Mouse (Mus musculus) ES-Bruce4 (cell line): ENCODE results near the gene Traf7.

Source experiments
- CTCF ChIP-seq: IDR thresholded peaks from one replicate; pipeline ENCODE4 v1.8.1; 2011; ENCODE audit warnings: low read depth, low read length
- EP300 ChIP-seq: IDR thresholded peaks from 2 replicates; pipeline ENCODE4 v1.6.1; 2011; ENCODE audit warnings: low read depth, low read length; ENCODE audit not compliant: insufficient read depth
- POLR2A ChIP-seq: IDR thresholded peaks from one replicate; pipeline ENCODE4 v1.8.1; 2011; ENCODE audit warnings: low read length; ENCODE audit not compliant: insufficient read depth

DNA sequence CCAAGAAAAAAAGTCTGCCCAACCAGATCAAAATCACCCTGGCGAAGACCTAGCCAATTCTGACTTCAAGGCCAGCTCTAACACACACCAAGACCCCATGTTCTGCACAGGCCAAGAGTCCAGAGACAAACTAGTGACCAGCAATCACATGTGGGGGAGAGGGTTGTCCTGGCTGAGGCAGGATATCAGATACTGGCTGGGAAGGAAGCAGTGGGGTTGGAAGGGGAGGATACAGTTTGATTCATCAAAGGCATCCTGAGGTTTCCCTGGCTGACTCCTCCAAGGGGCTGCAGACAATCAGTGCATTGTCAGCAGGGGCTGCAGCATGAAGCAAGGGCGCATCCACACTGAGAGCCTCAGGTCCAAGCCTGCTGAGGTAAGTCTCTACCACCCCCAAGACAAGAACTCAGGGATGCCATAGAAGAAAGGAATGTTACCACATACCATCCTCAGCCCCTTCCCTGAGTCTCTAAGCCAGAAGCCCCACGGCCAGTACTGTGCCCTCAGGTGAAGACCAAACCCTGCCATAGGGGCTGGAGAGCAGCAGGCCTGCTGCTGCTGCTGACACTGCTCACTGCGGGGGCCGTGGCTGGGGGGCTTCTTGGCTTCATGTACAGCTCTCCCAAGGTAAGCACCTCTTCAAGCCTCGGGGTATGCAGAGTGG lies 54.0 kb downstream of the Traf7 start, which contains the start of gene Bricd5:
- TF ChIP-seq POLR2A (no peak), CTCF (no peak), EP300 (no peak)
